Mouse (Mus musculus): ENCODE results near the gene Dad1. TPM values are rescaled to one million over a fixed set of nuclear protein-coding genes. Genes with fewer than 3 reads are reported as not detected.

The Dad1 gene
- polyA plus RNA-seq, 1 experiment from 2014 or later = 391 TPM

GRCm38 (mm10) chr14:54224484-54225467 is 29.1 kb downstream of the Dad1 start:
- ATAC-seq (ENCODE audit: insufficient read depth, low FRiP score) = no peak
- 0 out of 2 replicates have a peak overlapping the region, but pooled peaks have one; percentile 42 for H3K9ac ChIP-seq (ENCODE audit: low read length)
- no peak overlapping the region for H3K27ac ChIP-seq (ENCODE audit: low read length)

GRCm38 (mm10) chr14:54224064-54224417 is 29.9 kb downstream of the Dad1 start:
- H3K4me3 ChIP-seq (replicated peaks; ENCODE audit: low read length) = no peak overlapping the region
- ATAC-seq (ENCODE audit: insufficient read depth, low FRiP score) = no peak
- H3K36me3 ChIP-seq (ENCODE audit: control insufficient read depth, insufficient read depth, low read length) = no peaks in the 10 kb centered on the region
- no peak overlapping the region for H3K4me2 ChIP-seq (ENCODE audit: low read depth, low read length)
- no peaks in the 10 kb centered on the region for H3K27me3 ChIP-seq (ENCODE audit: control insufficient read depth, insufficient read depth, low read length)
- 82% methylated on average over 5 of the region's 5 CpGs for WGBS
- no peak overlapping the region for H3K9ac ChIP-seq (ENCODE audit: low read length)
- peaks cover 30% of the 10 kb centered on the region for H3K4me1 ChIP-seq (ENCODE audit: control insufficient read depth, insufficient read depth, low read length)
- no peak overlapping the region for H3K27ac ChIP-seq (ENCODE audit: low read length)
- no peaks in the 10 kb centered on the region for H3K9me3 ChIP-seq (replicated peaks; ENCODE audit: control insufficient read depth, low read length)

More at GRCm38 (mm10) chr14:54224484-54225467, 29.1 kb downstream of the Dad1 start:
- Histone ChIP-seq H3K36me3 (ENCODE audit: control insufficient read depth, insufficient read depth, low read length) (no peaks in the 10 kb centered on the region), H3K4me1 (ENCODE audit: control insufficient read depth, insufficient read depth, low read length) (peaks cover 30% of the 10 kb centered on the region), H3K9me3 (replicated peaks; ENCODE audit: control insufficient read depth, low read length) (no peaks in the 10 kb centered on the region), H3K27me3 (ENCODE audit: control insufficient read depth, insufficient read depth, low read length) (no peaks in the 10 kb centered on the region), H3K4me3 (replicated peaks; ENCODE audit: low read length) (no peak overlapping the region), H3K4me2 (ENCODE audit: low read depth, low read length) (no peak overlapping the region)
- 47% methylated on average over 16 of the region's 16 CpGs for WGBS

- peaks cover 27% of the 10 kb centered on the region for H3K4me1 ChIP-seq (ENCODE audit: control insufficient read depth, insufficient read depth, low read length)
Measured at GRCm38 (mm10) chr14:54223315-54224063, 30.4 kb downstream of the Dad1 start.

GRCm38 (mm10) chr14:54222289-54222727 is 31.6 kb downstream of the Dad1 start:
- Histone ChIP-seq H3K4me2 (ENCODE audit: low read depth, low read length) (no peak overlapping the region), H3K9me3 (replicated peaks; ENCODE audit: control insufficient read depth, low read length) (no peaks in the 10 kb centered on the region), H3K27me3 (ENCODE audit: control insufficient read depth, insufficient read depth, low read length) (no peaks in the 10 kb centered on the region), H3K4me3 (replicated peaks; ENCODE audit: low read length) (no peak overlapping the region), H3K27ac (ENCODE audit: low read length) (no peak overlapping the region), H3K36me3 (ENCODE audit: control insufficient read depth, insufficient read depth, low read length) (no peaks in the 10 kb centered on the region), H3K9ac (ENCODE audit: low read length) (no peak overlapping the region), H3K4me1 (ENCODE audit: control insufficient read depth, insufficient read depth, low read length) (peaks cover 18% of the 10 kb centered on the region)
- ATAC-seq (ENCODE audit: insufficient read depth, low FRiP score) = no peak
- 79% methylated on average over 8 of the region's 8 CpGs for WGBS

More at GRCm38 (mm10) chr14:54223315-54224063, 30.4 kb downstream of the Dad1 start:
- Histone ChIP-seq H3K36me3 (ENCODE audit: control insufficient read depth, insufficient read depth, low read length) (no peaks in the 10 kb centered on the region), H3K9ac (ENCODE audit: low read length) (no peak overlapping the region), H3K4me3 (replicated peaks; ENCODE audit: low read length) (no peak overlapping the region), H3K9me3 (replicated peaks; ENCODE audit: control insufficient read depth, low read length) (no peaks in the 10 kb centered on the region), H3K4me2 (ENCODE audit: low read depth, low read length) (no peak overlapping the region), H3K27ac (ENCODE audit: low read length) (no peak overlapping the region), H3K27me3 (ENCODE audit: control insufficient read depth, insufficient read depth, low read length) (no peaks in the 10 kb centered on the region)
- ATAC-seq (ENCODE audit: insufficient read depth, low FRiP score) = no peak
- WGBS = 55% methylated on average over 13 of the region's 13 CpGs

- WGBS = 94% methylated on average over 6 of the region's 6 CpGs
Measured at GRCm38 (mm10) chr14:54221641-54222040, 32.3 kb downstream of the Dad1 start.

GRCm38 (mm10) chr14:54220726-54221494 is 33.0 kb downstream of the Dad1 start:
- no peaks in the 10 kb centered on the region for H3K9me3 ChIP-seq (replicated peaks; ENCODE audit: control insufficient read depth, low read length)
- no peak overlapping the region for H3K9ac ChIP-seq (ENCODE audit: low read length)
- WGBS = 68% methylated on average over 8 of the region's 8 CpGs
- no peak for ATAC-seq (ENCODE audit: insufficient read depth, low FRiP score)
- no peaks in the 10 kb centered on the region for H3K36me3 ChIP-seq (ENCODE audit: control insufficient read depth, insufficient read depth, low read length)
- H3K4me2 ChIP-seq (ENCODE audit: low read depth, low read length) = no peak overlapping the region
- no peak overlapping the region for H3K27ac ChIP-seq (ENCODE audit: low read length)
- 0 out of 2 replicates have a peak, but pooled peaks cover 10% of the 10 kb centered on the region for H3K4me1 ChIP-seq (ENCODE audit: control insufficient read depth, insufficient read depth, low read length)
- no peaks in the 10 kb centered on the region for H3K27me3 ChIP-seq (ENCODE audit: control insufficient read depth, insufficient read depth, low read length)
- H3K4me3 ChIP-seq (replicated peaks; ENCODE audit: low read length) = no peak overlapping the region

More at GRCm38 (mm10) chr14:54221641-54222040, 32.3 kb downstream of the Dad1 start:
- no peak overlapping the region for H3K9ac ChIP-seq (ENCODE audit: low read length)
- ATAC-seq (ENCODE audit: insufficient read depth, low FRiP score) = no peak
- H3K4me2 ChIP-seq (ENCODE audit: low read depth, low read length) = no peak overlapping the region
- peaks cover 12% of the 10 kb centered on the region; the same call in 1 of the 2 replicates for H3K4me1 ChIP-seq (ENCODE audit: control insufficient read depth, insufficient read depth, low read length)
- no peaks in the 10 kb centered on the region for H3K9me3 ChIP-seq (replicated peaks; ENCODE audit: control insufficient read depth, low read length)
- H3K27ac ChIP-seq (ENCODE audit: low read length) = no peak overlapping the region
- no peaks in the 10 kb centered on the region for H3K27me3 ChIP-seq (ENCODE audit: control insufficient read depth, insufficient read depth, low read length)
- H3K36me3 ChIP-seq (ENCODE audit: control insufficient read depth, insufficient read depth, low read length) = no peaks in the 10 kb centered on the region
- H3K4me3 ChIP-seq (replicated peaks; ENCODE audit: low read length) = no peak overlapping the region

- no peak overlapping the region for H3K27ac ChIP-seq (ENCODE audit: low read length)
- H3K36me3 ChIP-seq (ENCODE audit: control insufficient read depth, insufficient read depth, low read length) = no peaks in the 10 kb centered on the region
- H3K4me3 ChIP-seq (replicated peaks; ENCODE audit: low read length) = no peak overlapping the region
- H3K4me1 ChIP-seq (ENCODE audit: control insufficient read depth, insufficient read depth, low read length) = 0 out of 2 replicates have a peak, but pooled peaks cover 7% of the 10 kb centered on the region
- WGBS = 50% methylated on average over 7 of the region's 7 CpGs
- no peak for ATAC-seq (ENCODE audit: insufficient read depth, low FRiP score)
- no peaks in the 10 kb centered on the region for H3K27me3 ChIP-seq (ENCODE audit: control insufficient read depth, insufficient read depth, low read length)
- H3K9me3 ChIP-seq (replicated peaks; ENCODE audit: control insufficient read depth, low read length) = no peaks in the 10 kb centered on the region
- no peak overlapping the region for H3K4me2 ChIP-seq (ENCODE audit: low read depth, low read length)
- no peak overlapping the region for H3K9ac ChIP-seq (ENCODE audit: low read length)
Measured at GRCm38 (mm10) chr14:54219849-54220248, 34.1 kb downstream of the Dad1 start.

- H3K27ac ChIP-seq (ENCODE audit: low read length) = no peak overlapping the region
Measured at GRCm38 (mm10) chr14:54219256-54219655, 34.6 kb downstream of the Dad1 start.

More at GRCm38 (mm10) chr14:54219256-54219655, 34.6 kb downstream of the Dad1 start:
- H3K4me2 ChIP-seq (ENCODE audit: low read depth, low read length) = no peak overlapping the region
- no peak overlapping the region for H3K4me3 ChIP-seq (replicated peaks; ENCODE audit: low read length)
- H3K27me3 ChIP-seq (ENCODE audit: control insufficient read depth, insufficient read depth, low read length) = no peaks in the 10 kb centered on the region
- H3K36me3 ChIP-seq (ENCODE audit: control insufficient read depth, insufficient read depth, low read length) = no peaks in the 10 kb centered on the region
- no peak for ATAC-seq (ENCODE audit: insufficient read depth, low FRiP score)
- 46% methylated on average over 8 of the region's 8 CpGs for WGBS
- H3K9ac ChIP-seq (ENCODE audit: low read length) = no peak overlapping the region
- H3K4me1 ChIP-seq (ENCODE audit: control insufficient read depth, insufficient read depth, low read length) = 0 out of 2 replicates have a peak, but pooled peaks cover 3% of the 10 kb centered on the region
- no peaks in the 10 kb centered on the region for H3K9me3 ChIP-seq (replicated peaks; ENCODE audit: control insufficient read depth, low read length)
